Mouse (Mus musculus) cerebellum, adult 2 months (tissue): Measurements from ENCODE around the gene Hoxb8. TPM values are rescaled to one million over a fixed set of nuclear protein-coding genes. Genes with fewer than 3 reads are reported as not detected.

Source experiments
- DNase-seq, 2 experiments: peaks; one replicate each; pipeline ENCODE4 v3.0.0; 2021
- H3K27ac ChIP-seq: fragments of 200-500 bp; 2 replicates; pipeline ENCODE4 v1.5.1; 2012; ENCODE audit warnings: low read length, control low read depth, inconsistent platforms; ENCODE audit not compliant: insufficient read depth
- H3K27me3 ChIP-seq: fragments of 200-500 bp; 2 replicates; pipeline ENCODE4 v1.6.1; 2012; ENCODE audit warnings: inconsistent platforms, mild to moderate bottlenecking, low read length, moderate library complexity; ENCODE audit not compliant: control insufficient read depth, insufficient read depth
- H3K4me1 ChIP-seq: fragments of 200-500 bp; 2 replicates; pipeline ENCODE4 v1.6.1; 2011; ENCODE audit warnings: low read length; ENCODE audit not compliant: control insufficient read depth, insufficient read depth
- H3K4me3 ChIP-seq: fragments of 200-500 bp; replicated peaks from 2 replicates; pipeline ENCODE3; 2011; ENCODE audit warnings: mild to moderate bottlenecking, low read depth, low read length, control low read depth; ENCODE audit not compliant: insufficient read depth
- CTCF ChIP-seq: fragments of 200-500 bp; IDR thresholded peaks from 2 replicates; pipeline ENCODE4 v1.5.1; 2011; ENCODE audit warnings: low read depth, mild to moderate bottlenecking, control low read depth, low read length, moderate library complexity, borderline replicate concordance; ENCODE audit not compliant: insufficient read depth
- POLR2A ChIP-seq: fragments of 200-500 bp; IDR thresholded peaks from 2 replicates; pipeline ENCODE4 v1.6.1; 2011; ENCODE audit warnings: low read length, control low read depth, borderline replicate concordance; ENCODE audit not compliant: insufficient read depth
- WGBS: fragments of 180-500 bp; shearing (Covaris S2); methylation state at CpG from one replicate; pipeline ENCODE4 v1.1.7; 2018; 5-methylcytosine and 5-hydroxymethylcytosine counted together
- polyA plus RNA-seq: library from polyadenylated mRNA; depleted of rRNA; stranded (reverse); fragments of >200 nt; gene quantifications from 2 replicates; pipeline ENCODE4 v1.2.3, GENCODE M21; 2012

The Hoxb8 gene
- polyA plus RNA-seq, 1 experiment: 0.11 TPM

- H3K4me3 ChIP-seq: no peak overlapping the region
- 27% methylated on average over 7 of the region's 7 CpGs for WGBS
- H3K4me1 ChIP-seq: no peaks in the 10 kb centered on the region
- H3K27ac ChIP-seq: no peak overlapping the region
- H3K27me3 ChIP-seq: peaks cover 8% of the 10 kb centered on the region; the same call in 1 of the 2 replicates
- TF ChIP-seq POLR2A: no peak
- no peak for TF ChIP-seq CTCF
- DNase-seq: no peak
These were observed 24.6 kb downstream of the Hoxb8 start for GRCm38 (mm10) chr11:96306183-96306907.

- 14% methylated on average over 13 of the region's 13 CpGs for WGBS
- no peak for DNase-seq
- H3K27me3 ChIP-seq: peaks cover 9% of the 10 kb centered on the region; the same call in 1 of the 2 replicates
- no peak overlapping the region for H3K27ac ChIP-seq
- no peak overlapping the region for H3K4me3 ChIP-seq
- H3K4me1 ChIP-seq: no peaks in the 10 kb centered on the region
- TF ChIP-seq CTCF (no peak), POLR2A (no peak)
These were observed 25.2 kb downstream of the Hoxb8 start for GRCm38 (mm10) chr11:96306908-96307269.

- 15% methylated on average over 4 of the region's 4 CpGs for WGBS
- H3K4me1 ChIP-seq: no peaks in the 10 kb centered on the region
- no peak for DNase-seq
- H3K27me3 ChIP-seq: peaks cover 9% of the 10 kb centered on the region; the same call in 1 of the 2 replicates
- H3K4me3 ChIP-seq: no peak overlapping the region
- TF ChIP-seq POLR2A: no peak
- no peak overlapping the region for H3K27ac ChIP-seq
These were observed 27.1 kb downstream of the Hoxb8 start for GRCm38 (mm10) chr11:96308763-96309162.

GRCm38 (mm10) chr11:96309288-96309687 lies 27.6 kb downstream of the Hoxb8 start:
- no peaks in the 10 kb centered on the region for H3K4me1 ChIP-seq
- no peak for TF ChIP-seq CTCF
- TF ChIP-seq POLR2A: no peak
- DNase-seq: no peak
- H3K4me3 ChIP-seq: no peak overlapping the region
- H3K27me3 ChIP-seq: peaks cover 9% of the 10 kb centered on the region; the same call in 1 of the 2 replicates
- no peak overlapping the region for H3K27ac ChIP-seq
- WGBS: 8% methylated on average over 4 of the region's 4 CpGs

- DNase-seq: no peak
- no peak overlapping the region for H3K4me3 ChIP-seq
- no peaks in the 10 kb centered on the region for H3K4me1 ChIP-seq
- TF ChIP-seq CTCF (no peak), POLR2A (no peak)
- WGBS: 4% methylated on average over 20 of the region's 20 CpGs
- no peak overlapping the region for H3K27ac ChIP-seq
- peaks cover 5% of the 10 kb centered on the region; the same call in 1 of the 2 replicates for H3K27me3 ChIP-seq
These were observed 28.7 kb downstream of the Hoxb8 start for GRCm38 (mm10) chr11:96310183-96310938.

- no peak overlapping the region for H3K27ac ChIP-seq
- TF ChIP-seq CTCF (no peak), POLR2A (no peak)
- H3K4me1 ChIP-seq: no peaks in the 10 kb centered on the region
- no peak overlapping the region for H3K4me3 ChIP-seq
- H3K27me3 ChIP-seq: peaks cover 6% of the 10 kb centered on the region; the same call in 1 of the 2 replicates
- 10% methylated on average over 6 of the region's 6 CpGs for whole genome bisulfite sequencing
- no peak for DNase-seq
These were observed 29.4 kb downstream of the Hoxb8 start for GRCm38 (mm10) chr11:96311097-96311496.

- no peak for DNase-seq
- no peak for TF ChIP-seq POLR2A
- TF ChIP-seq CTCF: no peak
- Histone ChIP-seq H3K4me1 (no peaks in the 10 kb centered on the region), H3K4me3 (no peak overlapping the region), H3K27ac (no peak overlapping the region), H3K27me3 (peaks cover 7% of the 10 kb centered on the region; the same call in 1 of the 2 replicates)
- WGBS: 3% methylated on average over 31 of the region's 31 CpGs
These were observed 30.1 kb downstream of the Hoxb8 start for GRCm38 (mm10) chr11:96311520-96312417.
